Mouse (Mus musculus) hindbrain, embryonic 12.5 days (tissue): ENCODE data around the gene Cplx3. TPM values are rescaled to one million over a fixed set of nuclear protein-coding genes. Genes with fewer than 3 reads are reported as not detected.
A peak's percentile ranks its signal among the peaks of the same experiment; 100 is the strongest.

ENCODE experiments used
- ATAC-seq: fragments of 200-750 bp; cut with Nextera tagmentation; 2 replicates; pipeline ENCODE4 v1.8.0; 2017; ENCODE audit warnings: moderate TSS enrichment; ENCODE audit not compliant: low FRiP score
- H3K27ac ChIP-seq: fragments of 300-500 bp; sonication (generic); 2 replicates; pipeline ENCODE4 v1.5.1; 2016; ENCODE audit warnings: mild to moderate bottlenecking
- H3K27me3 ChIP-seq: fragments of 300-500 bp; sonication (generic); 2 replicates; pipeline ENCODE4 v1.6.1; 2016; ENCODE audit warnings: mild to moderate bottlenecking
- H3K36me3 ChIP-seq: fragments of 300-500 bp; sonication (generic); 2 replicates; pipeline ENCODE4 v1.6.1; 2016; ENCODE audit warnings: mild to moderate bottlenecking
- H3K4me1 ChIP-seq: fragments of 300-500 bp; sonication (generic); 2 replicates; pipeline ENCODE4 v1.6.1; 2016
- H3K4me2 ChIP-seq: fragments of 300-500 bp; sonication (generic); replicated peaks from 2 replicates; pipeline ENCODE4 v1.6.1; 2016; ENCODE audit warnings: mild to moderate bottlenecking
- H3K4me3 ChIP-seq: fragments of 300-500 bp; sonication (generic); 2 replicates; pipeline ENCODE4 v1.5.1; 2016; ENCODE audit warnings: mild to moderate bottlenecking
- H3K9ac ChIP-seq: fragments of 300-500 bp; sonication (generic); 2 replicates; pipeline ENCODE4 v1.6.1; 2016; ENCODE audit warnings: mild to moderate bottlenecking, moderate library complexity
- H3K9me3 ChIP-seq: fragments of 300-500 bp; sonication (generic); replicated peaks from 2 replicates; pipeline ENCODE4 v1.6.1; 2016; ENCODE audit warnings: mild to moderate bottlenecking
- WGBS: fragments of 180-500 bp; shearing (Covaris S2); methylation state at CpG from one replicate; pipeline ENCODE4 v1.1.7; 2016; 5-methylcytosine and 5-hydroxymethylcytosine counted together
- polyA plus RNA-seq: library from polyadenylated mRNA; unstranded; fragments of >200 nt; fragmentation: Nextera tagmentation; extraction: Ambion mirVana; gene quantifications from 2 replicates; pipeline ENCODE4 v1.2.1, GENCODE M21; 2016

Cplx3 gene
- polyA plus RNA-seq, 1 experiment from 2014 or later = 0.27 TPM

GRCm38 (mm10) chr9:57594174-57594509 is 11.9 kb downstream of the Cplx3 start:
- H3K36me3 ChIP-seq = peaks cover 25% of the 10 kb centered on the region
- no peak overlapping the region for H3K27ac ChIP-seq
- 56% methylated on average over 9 of the region's 9 CpGs for WGBS
- H3K9ac ChIP-seq = no peak overlapping the region
- H3K4me3 ChIP-seq = no peak overlapping the region
- H3K4me2 ChIP-seq = no peak overlapping the region
- ATAC-seq = no peak
- H3K4me1 ChIP-seq = peaks cover 36% of the 10 kb centered on the region
- no peaks in the 10 kb centered on the region for H3K9me3 ChIP-seq
- H3K27me3 ChIP-seq = no peaks in the 10 kb centered on the region

- peaks cover 36% of the 10 kb centered on the region for H3K4me1 ChIP-seq
- 43% methylated on average over 12 of the region's 12 CpGs for WGBS
- no peak overlapping the region for H3K4me2 ChIP-seq
- H3K9me3 ChIP-seq = no peaks in the 10 kb centered on the region
- H3K9ac ChIP-seq = no peak overlapping the region
- ATAC-seq = no peak
- peaks cover 25% of the 10 kb centered on the region for H3K36me3 ChIP-seq
- no peak overlapping the region for H3K4me3 ChIP-seq
- no peak overlapping the region for H3K27ac ChIP-seq
- H3K27me3 ChIP-seq = no peaks in the 10 kb centered on the region
These were observed 12.5 kb downstream of the Cplx3 start for GRCm38 (mm10) chr9:57593454-57594173.

GRCm38 (mm10) chr9:57590726-57591125 is 15.4 kb downstream of the Cplx3 start:
- no peak for ATAC-seq
- H3K4me3 ChIP-seq = 0 out of 2 replicates have a peak overlapping the region, but pooled peaks have one; percentile 71
- H3K4me1 ChIP-seq = peaks cover 23% of the 10 kb centered on the region
- no peak overlapping the region; the same call in 1 of the 2 replicates for H3K9ac ChIP-seq
- H3K9me3 ChIP-seq = no peaks in the 10 kb centered on the region
- peaks cover 42% of the 10 kb centered on the region for H3K36me3 ChIP-seq
- H3K27me3 ChIP-seq = no peaks in the 10 kb centered on the region
- WGBS = 39% methylated on average over 5 of the region's 5 CpGs
- no peak overlapping the region for H3K27ac ChIP-seq
- H3K4me2 ChIP-seq = peak overlapping the region; percentile 92; the same call in 1 of the 2 replicates

GRCm38 (mm10) chr9:57589224-57590126 is 16.6 kb downstream of the Cplx3 start, which contains the start of gene Ulk3:
Ulk3 (plus strand) TSS chr9:57589452.
- peaks cover 23% of the 10 kb centered on the region for H3K4me1 ChIP-seq
- no peaks in the 10 kb centered on the region for H3K9me3 ChIP-seq
- no peaks in the 10 kb centered on the region for H3K27me3 ChIP-seq
- ATAC-seq = peak; percentile 83
- peak within 1 kb of the TSS; percentile 75 for H3K27ac ChIP-seq
- H3K36me3 ChIP-seq = peaks cover 47% of the 10 kb centered on the region
- under 1% methylated on average over 45 of the region's 58 CpGs for WGBS
- peak within 1 kb of the TSS; percentile 71 for H3K4me3 ChIP-seq
- H3K4me2 ChIP-seq = peak within 1 kb of the TSS; percentile 92
- H3K9ac ChIP-seq = peak within 1 kb of the TSS; percentile 84

GRCm38 (mm10) chr9:57584991-57585390 is 21.1 kb downstream of the Cplx3 start:
- Histone ChIP-seq H3K9me3 (no peaks in the 10 kb centered on the region), H3K4me1 (peaks cover 10% of the 10 kb centered on the region), H3K4me3 (no peak overlapping the region), H3K36me3 (peaks cover 70% of the 10 kb centered on the region), H3K9ac (no peak overlapping the region), H3K27ac (no peak overlapping the region), H3K27me3 (no peaks in the 10 kb centered on the region), H3K4me2 (no peak overlapping the region)
- ATAC-seq = no peak
- 88% methylated on average over 3 of the region's 3 CpGs for WGBS

- Histone ChIP-seq H3K4me2 (no peak overlapping the region), H3K27ac (no peak overlapping the region), H3K4me1 (no peaks in the 10 kb centered on the region), H3K9ac (no peak overlapping the region), H3K36me3 (peaks cover 54% of the 10 kb centered on the region), H3K27me3 (no peaks in the 10 kb centered on the region), H3K9me3 (no peaks in the 10 kb centered on the region), H3K4me3 (no peak overlapping the region)
- 83% methylated on average over 6 of the region's 6 CpGs for WGBS
- ATAC-seq = no peak
These were observed 28.8 kb downstream of the Cplx3 start for GRCm38 (mm10) chr9:57577144-57577849.

GRCm38 (mm10) chr9:57575577-57575976 is 30.5 kb downstream of the Cplx3 start:
- WGBS = 80% methylated on average over 3 of the region's 3 CpGs
- peaks cover 47% of the 10 kb centered on the region for H3K36me3 ChIP-seq
- H3K27ac ChIP-seq = no peak overlapping the region
- H3K4me2 ChIP-seq = no peak overlapping the region
- no peak for ATAC-seq
- no peaks in the 10 kb centered on the region for H3K4me1 ChIP-seq
- H3K9me3 ChIP-seq = no peaks in the 10 kb centered on the region
- H3K27me3 ChIP-seq = no peaks in the 10 kb centered on the region
- no peak overlapping the region for H3K9ac ChIP-seq
- H3K4me3 ChIP-seq = no peak overlapping the region

- Histone ChIP-seq H3K27ac (no peak overlapping the region), H3K4me2 (no peak overlapping the region), H3K36me3 (peaks cover 42% of the 10 kb centered on the region), H3K9ac (no peak overlapping the region), H3K27me3 (no peaks in the 10 kb centered on the region), H3K4me1 (no peaks in the 10 kb centered on the region), H3K9me3 (no peaks in the 10 kb centered on the region), H3K4me3 (no peak overlapping the region)
- ATAC-seq = no peak
These were observed 31.7 kb downstream of the Cplx3 start for GRCm38 (mm10) chr9:57574397-57574796.

- ATAC-seq = no peak
- 96% methylated on average over 6 of the region's 6 CpGs for WGBS
These were observed 37.6 kb downstream of the Cplx3 start for GRCm38 (mm10) chr9:57568500-57568899.

GRCm38 (mm10) chr9:57566846-57567245 is 39.2 kb downstream of the Cplx3 start:
- Histone ChIP-seq H3K9me3 (no peaks in the 10 kb centered on the region), H3K4me3 (no peak overlapping the region), H3K27ac (no peak overlapping the region), H3K27me3 (no peaks in the 10 kb centered on the region), H3K36me3 (peaks cover 32% of the 10 kb centered on the region), H3K4me2 (no peak overlapping the region), H3K9ac (no peak overlapping the region), H3K4me1 (peaks cover 22% of the 10 kb centered on the region)
- ATAC-seq = no peak
- 62% methylated on average over 8 of the region's 8 CpGs for WGBS

More at GRCm38 (mm10) chr9:57568500-57568899, 37.6 kb downstream of the Cplx3 start:
- Histone ChIP-seq H3K27ac (no peak overlapping the region), H3K9ac (no peak overlapping the region), H3K36me3 (peaks cover 32% of the 10 kb centered on the region), H3K4me1 (peaks cover 7% of the 10 kb centered on the region; the same call in 1 of the 2 replicates), H3K4me2 (no peak overlapping the region), H3K27me3 (no peaks in the 10 kb centered on the region), H3K9me3 (no peaks in the 10 kb centered on the region), H3K4me3 (no peak overlapping the region)

GRCm38 (mm10) chr9:57565741-57566221 is 40.3 kb downstream of the Cplx3 start:
- H3K4me1 ChIP-seq = peaks cover 28% of the 10 kb centered on the region
- no peaks in the 10 kb centered on the region for H3K27me3 ChIP-seq
- H3K9ac ChIP-seq = no peak overlapping the region
- H3K9me3 ChIP-seq = no peaks in the 10 kb centered on the region
- H3K4me2 ChIP-seq = no peak overlapping the region
- H3K36me3 ChIP-seq = peaks cover 23% of the 10 kb centered on the region
- H3K4me3 ChIP-seq = no peak overlapping the region
- WGBS = 60% methylated on average over 10 of the region's 10 CpGs
- H3K27ac ChIP-seq = 0 out of 2 replicates have a peak overlapping the region, but pooled peaks have one; percentile 14
- ATAC-seq = no peak

- ATAC-seq = no peak
- no peak overlapping the region for H3K9ac ChIP-seq
- H3K4me3 ChIP-seq = no peak overlapping the region
- H3K27me3 ChIP-seq = no peaks in the 10 kb centered on the region
- no peak overlapping the region for H3K4me2 ChIP-seq
- H3K36me3 ChIP-seq = peaks cover 18% of the 10 kb centered on the region
- no peaks in the 10 kb centered on the region for H3K9me3 ChIP-seq
- no peak overlapping the region for H3K27ac ChIP-seq
- WGBS = 84% methylated on average over 6 of the region's 6 CpGs
- H3K4me1 ChIP-seq = peaks cover 32% of the 10 kb centered on the region
These were observed 41.5 kb downstream of the Cplx3 start for GRCm38 (mm10) chr9:57564609-57565008.
